Mouse (Mus musculus) cerebellum, postnatal 25 days (tissue): ENCODE data around the gene Dbndd2.
A peak's percentile ranks its signal among the peaks of the same experiment; 100 is the strongest.

Experiments used
- DNase-seq, 2 experiments: peaks; one replicate each; pipeline ENCODE4 v3.0.0; 2021; ENCODE audit warnings: mixed read lengths in 2 of 2

The Dbndd2 gene

DNA sequence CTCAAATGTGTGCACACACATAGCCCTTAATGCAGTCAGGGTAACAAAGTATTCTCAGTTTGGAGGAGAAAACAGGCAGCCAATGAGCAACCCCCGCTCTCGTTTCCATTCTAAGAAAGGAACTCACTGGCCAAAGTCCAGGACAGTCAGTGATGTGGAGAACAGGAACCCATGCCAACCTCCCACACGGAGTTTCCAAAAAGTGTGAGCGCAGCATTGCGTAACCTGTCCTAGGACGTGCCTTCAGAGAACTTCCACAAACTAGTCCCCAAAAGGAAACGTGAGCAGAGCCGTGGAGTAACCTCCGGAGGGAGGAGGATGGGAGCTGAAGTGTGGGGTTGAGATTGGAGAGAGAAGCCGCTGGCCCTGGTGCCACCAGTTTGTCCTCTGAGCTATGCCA is 31.1 kb upstream of the Dbndd2 start:
- no peak for DNase-seq

DNA sequence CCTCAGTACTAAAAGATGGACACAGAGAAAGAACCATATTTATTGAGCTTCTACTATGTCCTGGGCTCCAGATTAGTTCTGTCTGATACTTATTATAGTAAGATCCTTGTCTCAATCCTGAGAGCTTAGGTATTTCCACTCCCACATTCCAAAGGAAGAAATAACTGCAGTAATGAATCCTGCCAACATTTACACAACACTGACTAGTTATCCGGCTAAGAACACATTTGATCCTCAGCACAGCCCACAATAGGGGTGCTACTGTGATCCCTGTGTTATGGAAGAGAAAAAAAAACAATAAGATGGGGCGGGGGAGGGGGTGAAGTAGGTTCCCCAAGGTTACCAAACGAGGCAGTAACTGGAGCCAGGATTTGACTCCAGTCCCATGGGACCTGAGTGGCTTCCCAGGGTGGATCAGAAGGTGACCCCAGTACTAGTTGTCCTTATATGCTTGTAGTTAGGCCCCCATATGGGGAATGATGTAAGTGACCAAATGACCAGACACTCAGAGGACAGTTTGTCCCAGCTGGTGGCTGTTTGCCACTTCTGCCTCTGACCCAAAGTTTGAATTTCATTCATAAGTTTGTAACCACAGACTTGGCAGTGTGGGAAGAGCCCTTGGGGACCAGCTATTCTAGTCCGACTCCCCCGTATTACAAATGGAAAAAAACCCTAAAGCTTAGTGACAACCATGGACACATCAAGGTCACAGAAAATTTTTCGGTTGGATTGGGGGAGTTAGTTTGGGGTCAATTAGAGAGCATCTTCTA is 30.3 kb upstream of the Dbndd2 start:
- DNase-seq, result no peak

GRCm38 (mm10) chr2:164456413-164456812 is 29.5 kb upstream of the Dbndd2 start:
- no peak for DNase-seq

- no peak for DNase-seq
Observed at GRCm38 (mm10) chr2:164456864-164457300, 29.0 kb upstream of the Dbndd2 start, which contains the start of gene Sys1. Sys1 (plus strand) TSS chr2:164456964.

GRCm38 (mm10) chr2:164457942-164458341 is 28.0 kb upstream of the Dbndd2 start:
- no peak for DNase-seq

- no peak for DNase-seq
Observed at GRCm38 (mm10) chr2:164458535-164458934, 27.4 kb upstream of the Dbndd2 start.

- peak; percentile 96 for DNase-seq
Observed at GRCm38 (mm10) chr2:164460745-164461551, 25.0 kb upstream of the Dbndd2 start, which contains the start of gene Gm20458. Gm20458 (plus strand) TSS chr2:164460967.

GRCm38 (mm10) chr2:164465161-164465560 is 20.7 kb upstream of the Dbndd2 start:
- DNase-seq, result no peak

- DNase-seq, result no peak
Observed at GRCm38 (mm10) chr2:164466787-164467186, 19.1 kb upstream of the Dbndd2 start.

GRCm38 (mm10) chr2:164470254-164470653 is 15.7 kb upstream of the Dbndd2 start:
- DNase-seq, result peak; percentile 48 to 74

GRCm38 (mm10) chr2:164473624-164474023 is 12.3 kb upstream of the Dbndd2 start, which contains the start of gene Trp53tg5:
Trp53tg5 (minus strand) TSS chr2:164473724.
- no peak for DNase-seq

- DNase-seq, result peak; percentile 84 to 89
Observed at GRCm38 (mm10) chr2:164486258-164487114, 580 bp downstream of the Dbndd2 start.

GRCm38 (mm10) chr2:164487115-164487527 is 1.2 kb downstream of the Dbndd2 start:
- no peak for DNase-seq

DNA sequence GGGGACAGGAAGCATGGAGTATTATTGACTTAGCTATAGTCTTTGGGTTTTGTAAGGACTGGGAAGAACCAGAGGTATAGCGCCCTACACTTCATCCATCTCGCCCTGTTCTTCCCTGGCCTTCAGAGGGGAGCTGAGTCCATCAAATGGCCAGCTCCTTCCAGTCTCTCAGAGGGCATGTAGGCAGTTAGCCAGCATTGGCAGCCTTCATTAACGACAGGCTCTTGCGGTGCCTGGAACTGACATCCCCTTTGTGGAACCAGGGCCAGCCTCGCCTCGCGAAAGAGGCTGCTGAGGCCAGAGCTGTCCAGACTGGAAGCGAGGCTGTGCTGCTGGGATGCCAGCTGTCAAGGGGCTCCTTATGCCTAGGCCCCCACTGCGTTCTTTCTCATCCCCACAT is 1.9 kb downstream of the Dbndd2 start:
- peak; percentile 78 to 88 for DNase-seq

DNA sequence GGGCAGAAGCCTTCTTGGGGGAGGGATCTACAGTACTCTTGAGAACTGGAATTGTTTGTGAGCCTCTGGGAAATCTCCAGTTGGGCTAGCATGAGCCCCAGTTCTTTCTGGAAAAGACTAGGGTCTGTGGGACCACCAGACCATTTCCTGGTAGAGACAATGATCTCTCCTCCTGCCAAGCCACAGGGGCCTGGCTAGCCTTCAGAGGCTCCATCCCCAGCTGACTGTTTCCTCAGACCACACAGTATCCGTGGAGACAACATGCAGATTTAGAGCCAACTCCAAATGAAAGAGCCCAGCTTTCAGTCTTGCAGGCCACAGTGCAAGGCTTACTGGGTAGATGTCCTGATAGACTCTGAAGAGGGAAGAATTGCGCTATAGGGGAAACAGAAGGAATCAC is 8.2 kb downstream of the Dbndd2 start:
- DNase-seq, result peak in 1 of 2 experiments; percentile 24

DNA sequence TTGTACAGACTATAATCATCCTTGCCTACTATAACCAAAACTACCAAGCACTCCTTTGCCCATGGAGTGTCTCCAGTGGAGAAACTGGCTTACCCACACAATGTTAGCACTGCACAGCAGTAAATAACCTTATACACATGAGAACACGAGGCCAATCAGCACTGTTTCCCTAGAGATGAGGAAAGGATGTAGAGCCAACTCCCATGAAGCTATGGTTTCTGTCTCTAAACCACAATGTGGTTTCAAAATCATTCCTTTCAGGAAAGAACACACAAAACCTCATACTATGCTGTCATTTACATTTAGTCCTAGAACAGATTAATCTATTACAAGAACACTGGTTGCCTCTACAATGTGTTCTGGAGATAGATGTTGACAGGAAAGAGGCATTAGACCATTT is 10.4 kb downstream of the Dbndd2 start:
- no peak for DNase-seq

GRCm38 (mm10) chr2:164496847-164497690 is 11.2 kb downstream of the Dbndd2 start, which contains the start of gene Pigt:
Pigt (plus strand) TSS chr2:164497520.
- DNase-seq, result peak; percentile 90 to 94

GRCm38 (mm10) chr2:164497691-164498268 is 11.9 kb downstream of the Dbndd2 start:
- peak in 1 of 2 experiments; percentile 42 for DNase-seq

DNA sequence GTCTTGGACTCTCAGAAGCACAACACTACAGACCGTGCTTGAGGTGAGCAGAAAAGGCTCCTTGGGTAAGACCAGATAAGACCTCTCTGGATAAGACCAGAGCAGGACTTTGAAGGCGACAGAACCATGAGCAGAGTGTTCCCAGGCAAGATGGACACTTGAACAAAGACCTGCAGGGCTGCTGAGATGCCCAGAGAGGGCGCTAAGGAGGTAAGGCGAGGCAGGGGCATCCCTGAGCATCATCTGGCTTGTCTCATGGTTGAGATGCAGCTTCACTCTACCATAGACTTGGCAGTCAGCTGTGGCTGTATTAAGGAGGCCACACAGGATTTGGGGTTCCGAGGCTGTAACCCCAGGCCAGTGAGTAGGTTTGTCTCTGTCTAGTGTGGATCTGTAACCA is 13.4 kb downstream of the Dbndd2 start:
- no peak for DNase-seq

GRCm38 (mm10) chr2:164500511-164500910 is 14.6 kb downstream of the Dbndd2 start:
- DNase-seq, result no peak

DNA sequence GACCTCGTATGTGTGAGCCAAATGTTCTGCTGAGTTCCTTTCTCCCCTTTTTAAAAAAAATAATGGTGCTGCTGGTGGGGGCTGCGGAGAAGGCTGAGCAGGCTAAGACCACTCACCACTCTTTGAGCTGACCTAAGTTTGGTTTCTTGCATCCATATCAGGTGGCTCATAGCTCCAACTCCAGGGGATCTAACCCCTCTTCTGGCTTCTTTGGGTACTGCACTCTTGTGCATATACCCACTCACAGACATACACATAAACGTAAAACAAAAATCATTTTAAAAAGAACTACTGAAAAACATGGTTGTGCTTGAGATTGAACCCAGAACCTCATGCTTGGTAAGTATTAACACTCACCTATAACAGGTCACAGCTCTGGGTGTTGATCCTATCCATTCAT is 19.0 kb downstream of the Dbndd2 start:
- no peak for DNase-seq
